Mouse (Mus musculus) monocyte, adult 59 days (primary cell): ENCODE results near the gene Stbd1. TPM values are rescaled to one million over a fixed set of nuclear protein-coding genes. Genes with fewer than 3 reads are reported as not detected.

Experiments used
- total RNA-seq, 2 experiments: library from RNA; stranded (reverse); gene quantifications; one replicate each; pipeline ENCODE4 v1.2.4; 2023

The Stbd1 gene
- 1 to 10 TPM; 3.0 to 4.2 TPM for total RNA-seq

GRCm38 (mm10) chr5:92602691-92603690 is at the start of gene Stbd1:
Gene Stbd1, plus strand, starts transcription at chr5:92603041.

GRCm38 (mm10) chr5:92554891-92555511 is 47.8 kb upstream of the Stbd1 start, which contains the start of gene Fam47e:
Gene Fam47e, plus strand, starts transcription at chr5:92555069.

Other genes starting within 250 kb of the Stbd1 start
- 10 to 100 TPM; 30.2 to 35.7 TPM for gene Nup54, start 167.8 kb upstream of the Stbd1 start, total RNA-seq
- 10 to 100 TPM; 79.3 to 86.0 TPM for gene Scarb2, start 96.2 kb upstream of the Stbd1 start, total RNA-seq
- gene Fam47e, start 48.0 kb upstream of the Stbd1 start, total RNA-seq, result not detected
- gene Ccdc158, start 72.2 kb downstream of the Stbd1 start, total RNA-seq, result 1 to 10 TPM in 1 of 2 experiments, under 1 TPM in 1; 0.61 to 1.6 TPM
- gene Shroom3, start 80.4 kb downstream of the Stbd1 start, total RNA-seq, result 1 to 10 TPM; 1.7 to 2.0 TPM